Mouse (Mus musculus): ENCODE data around the gene Thtpa.

The Thtpa gene

GRCm38 (mm10) chr14:55094704-55095231, at the start of gene Thtpa:
TSS of gene Thtpa (plus strand) at chr14:55094784.
- peak; percentile 86 for DNase-seq

DNA sequence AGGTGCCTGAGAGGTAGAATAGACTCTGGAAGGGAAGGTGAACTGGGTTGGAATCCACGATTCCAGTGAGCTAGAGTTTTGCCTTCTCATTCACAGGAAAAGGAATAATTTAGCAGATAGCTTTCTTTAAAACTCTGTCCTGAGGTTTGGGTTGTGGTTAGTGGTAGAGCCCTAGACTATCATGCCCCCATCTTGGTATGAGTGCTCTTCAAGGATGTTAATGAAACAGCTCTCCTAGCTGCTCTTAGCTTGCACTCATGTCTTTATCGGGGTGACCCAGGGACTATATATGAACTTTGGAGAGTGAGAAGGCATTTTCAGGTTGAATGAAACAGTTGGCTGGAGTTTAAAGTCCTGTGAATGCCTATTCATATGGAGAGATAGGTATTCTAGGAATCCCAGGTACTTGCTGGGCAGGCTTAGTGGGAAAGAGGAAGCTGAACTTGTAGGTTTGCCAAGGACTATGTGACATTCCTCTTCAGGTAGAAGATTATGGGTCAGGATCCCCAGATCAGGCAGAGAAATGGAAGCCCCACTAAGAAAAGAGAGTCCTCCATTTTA, 46.5 kb upstream of the Thtpa start:
- no peak for DNase-seq

- no peak for DNase-seq
These were observed 42.1 kb upstream of the Thtpa start for GRCm38 (mm10) chr14:55052496-55052895.

DNA sequence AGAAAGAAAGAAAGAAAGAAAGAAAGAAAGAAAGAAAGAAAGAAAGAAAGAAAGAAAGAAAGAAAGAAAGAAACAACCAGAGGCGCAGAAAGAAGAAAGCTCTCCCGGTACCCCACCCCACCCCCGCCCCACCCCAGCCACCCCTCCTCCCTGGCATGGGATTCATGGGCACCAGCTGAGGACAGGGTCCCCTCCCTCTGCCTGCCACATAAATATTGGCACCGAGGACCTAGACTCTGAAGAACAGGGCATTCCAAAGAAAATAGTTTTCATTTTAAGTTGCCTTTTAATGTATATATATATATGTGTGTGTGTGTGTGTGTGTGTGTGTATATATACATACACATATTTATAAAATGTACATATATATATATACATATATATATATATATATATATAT, 41.5 kb upstream of the Thtpa start:
- no peak for DNase-seq

DNA sequence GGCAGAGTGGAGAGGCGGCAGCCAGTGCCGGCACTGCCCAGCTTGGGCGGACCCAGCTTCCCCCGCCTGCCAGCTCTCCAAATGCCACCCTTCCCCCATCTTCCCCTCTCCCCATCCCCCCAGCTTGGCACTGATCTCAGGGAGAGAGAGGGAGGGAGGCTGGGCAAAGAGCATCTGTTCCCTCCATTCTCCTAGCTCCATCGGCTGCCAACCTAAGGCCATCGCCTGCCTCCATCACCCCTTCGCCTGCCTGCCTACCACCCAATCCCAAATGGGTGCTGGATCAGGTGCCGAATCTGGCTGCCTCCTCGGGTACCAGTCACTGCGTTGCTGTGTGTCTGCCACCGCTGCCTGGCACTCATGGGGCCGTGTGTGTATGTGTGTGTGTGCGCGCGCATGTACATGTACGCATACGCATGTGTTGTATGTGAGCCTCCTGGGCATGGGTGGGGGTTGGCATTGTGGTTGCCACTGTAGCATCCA, 40.8 kb upstream of the Thtpa start:
- peak; percentile 52 for DNase-seq

GRCm38 (mm10) chr14:55054191-55054749, 40.3 kb upstream of the Thtpa start:
- DNase-seq, result no peak

- peak; percentile 33 for DNase-seq
These were observed 39.3 kb upstream of the Thtpa start for GRCm38 (mm10) chr14:55055167-55055834.

DNA sequence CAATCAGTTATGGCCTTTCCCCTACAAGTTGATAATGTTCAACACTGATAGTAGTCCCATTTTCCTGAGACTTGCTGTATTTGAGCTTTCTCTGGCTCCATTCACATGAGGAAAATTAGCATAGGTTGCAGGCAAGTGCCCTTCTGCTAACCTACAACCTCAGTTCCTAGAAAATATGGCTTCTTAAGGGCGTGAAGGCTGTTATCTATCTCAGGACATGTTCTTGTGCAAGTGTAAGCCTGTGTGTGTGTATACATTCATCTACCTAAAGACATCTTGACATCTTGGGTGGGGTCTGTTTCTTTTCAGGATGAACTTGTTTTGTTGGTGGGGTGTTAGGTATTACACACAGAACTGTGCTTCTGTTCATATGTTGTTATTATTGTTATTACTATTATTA, 35.6 kb upstream of the Thtpa start:
- DNase-seq, result no peak

GRCm38 (mm10) chr14:55059931-55060330, 34.7 kb upstream of the Thtpa start:
- peak; percentile 63 for DNase-seq

- DNase-seq, result no peak
These were observed 32.7 kb upstream of the Thtpa start for GRCm38 (mm10) chr14:55061845-55062244.

DNA sequence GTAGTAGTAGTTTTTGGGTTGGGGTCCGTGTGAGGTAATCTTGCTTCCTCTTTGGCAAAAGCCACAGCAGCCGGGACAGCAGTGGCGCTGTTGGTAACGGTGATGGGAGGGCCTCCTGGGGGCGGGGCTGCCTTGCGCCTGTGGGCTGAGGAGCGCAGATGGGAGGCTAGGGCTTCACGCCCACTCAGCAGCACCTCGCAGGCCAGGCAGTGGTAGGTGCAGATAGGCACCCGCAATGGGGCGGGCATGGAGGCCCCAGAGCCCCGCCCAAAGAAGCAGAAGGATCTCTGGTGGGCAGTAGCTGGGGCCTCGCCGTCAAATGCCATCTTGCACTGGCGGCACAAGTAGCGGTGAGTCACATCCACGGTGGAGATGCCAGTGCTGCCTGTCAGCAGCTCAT, 32.0 kb upstream of the Thtpa start:
- no peak for DNase-seq

GRCm38 (mm10) chr14:55063117-55063516, 31.5 kb upstream of the Thtpa start:
- no peak for DNase-seq

- no peak for DNase-seq
These were observed 30.8 kb upstream of the Thtpa start for GRCm38 (mm10) chr14:55063581-55064381.

DNA sequence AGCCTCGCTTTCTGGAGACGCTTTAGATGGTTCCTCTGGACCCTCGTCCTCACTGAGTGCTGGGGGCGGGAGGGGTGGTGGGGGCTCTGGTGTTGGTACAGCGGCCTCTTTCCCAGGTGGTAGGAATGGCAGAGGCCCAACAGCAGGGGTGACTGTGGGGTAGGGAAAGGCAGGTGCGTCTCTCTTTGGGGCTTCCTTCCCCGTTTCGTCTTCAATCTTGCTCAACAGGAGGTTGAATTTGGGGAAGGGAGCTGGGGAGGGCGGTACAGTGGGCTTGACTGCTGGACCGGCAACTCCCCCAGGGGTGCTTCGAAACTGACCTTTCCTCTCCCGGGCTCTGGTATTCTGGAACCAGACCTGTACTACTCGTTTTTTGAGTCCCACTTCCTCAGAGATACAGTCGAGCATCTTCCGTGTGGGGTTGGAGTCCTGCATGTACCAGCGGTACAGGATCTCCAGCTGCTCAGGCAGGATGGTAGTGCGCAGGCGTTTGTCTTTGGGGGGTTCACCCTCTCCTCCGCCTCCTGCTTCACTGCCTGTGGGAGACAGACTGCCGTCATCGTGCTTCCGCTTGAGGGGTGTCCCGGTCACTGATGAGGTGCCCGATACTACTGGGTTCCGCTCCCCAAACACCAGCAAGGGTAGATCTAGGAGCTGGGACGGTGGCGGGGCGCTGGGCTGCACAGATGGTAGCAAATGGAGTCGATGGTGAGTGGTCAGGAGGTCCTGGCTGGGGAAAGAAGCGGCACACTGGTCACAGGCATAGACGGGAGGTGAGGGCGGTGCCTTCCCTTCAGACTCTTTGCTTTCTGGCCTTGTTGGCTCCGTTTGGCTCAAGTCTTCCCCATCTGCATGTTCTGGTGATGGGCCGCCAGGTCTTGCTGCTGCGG, 29.9 kb upstream of the Thtpa start:
- no peak for DNase-seq

GRCm38 (mm10) chr14:55065391-55065790, 29.2 kb upstream of the Thtpa start:
- no peak for DNase-seq

DNA sequence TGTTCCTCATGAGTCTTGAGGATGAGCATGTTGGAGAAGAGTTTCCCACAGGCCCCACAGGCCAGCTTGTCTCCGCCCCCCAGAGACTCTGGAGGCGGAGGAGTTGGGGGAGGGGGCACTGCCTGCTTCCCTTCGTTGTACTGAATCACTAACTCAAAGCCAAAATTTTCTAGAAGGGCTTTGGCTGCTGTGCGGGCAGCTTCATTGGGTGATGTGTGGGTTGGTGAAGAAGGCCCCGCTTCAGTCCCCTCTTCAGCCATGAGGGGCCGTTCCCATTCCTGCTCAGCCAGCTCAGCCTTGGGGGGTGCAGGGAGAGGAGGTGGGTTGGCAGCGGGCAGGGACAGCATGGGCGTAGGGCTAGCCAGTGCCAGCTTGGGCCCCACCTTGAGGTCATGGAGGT, 28.5 kb upstream of the Thtpa start:
- no peak for DNase-seq

DNA sequence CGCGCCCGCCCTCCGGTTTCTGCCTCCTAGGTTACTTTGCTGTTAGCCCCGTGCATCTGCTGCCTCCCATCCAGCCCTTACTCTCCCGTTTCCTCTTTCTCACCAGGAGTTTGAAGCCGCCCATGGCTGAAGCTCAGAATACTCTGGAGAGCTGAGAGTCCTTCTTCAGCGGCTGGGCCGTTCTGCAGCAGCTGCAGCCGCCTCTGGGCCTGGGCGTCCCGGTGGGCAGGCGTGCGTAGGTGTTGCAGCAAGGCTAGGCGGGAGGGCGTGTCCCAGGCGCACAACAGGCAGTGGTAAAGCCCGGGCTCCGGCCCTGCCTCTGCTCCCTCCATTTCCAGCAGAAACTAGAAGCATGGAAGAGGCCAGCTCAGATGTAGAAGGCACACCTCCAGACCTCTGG, 22.8 kb upstream of the Thtpa start:
- no peak for DNase-seq

- DNase-seq, result no peak
These were observed 20.2 kb upstream of the Thtpa start for GRCm38 (mm10) chr14:55074416-55074815.

DNA sequence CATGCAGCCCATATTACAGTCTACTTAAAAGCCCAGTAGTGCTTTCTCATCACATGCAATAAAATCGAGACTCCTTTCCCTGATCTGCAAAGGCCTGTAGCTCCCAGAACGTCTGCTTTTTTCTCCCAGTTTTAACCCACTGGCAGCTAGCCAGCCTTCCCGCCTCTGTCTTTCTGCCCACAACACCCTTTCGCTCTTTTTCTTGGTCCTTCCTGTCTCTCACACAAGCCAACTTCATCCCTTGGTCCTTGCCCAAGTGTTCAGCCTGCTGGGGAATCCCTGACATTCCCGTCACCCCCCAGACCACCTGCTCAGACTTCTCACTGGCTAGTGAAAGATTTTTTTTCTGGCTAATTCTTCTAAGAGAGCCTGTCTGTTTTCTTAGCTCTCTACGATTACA, 18.4 kb upstream of the Thtpa start:
- no peak for DNase-seq

DNA sequence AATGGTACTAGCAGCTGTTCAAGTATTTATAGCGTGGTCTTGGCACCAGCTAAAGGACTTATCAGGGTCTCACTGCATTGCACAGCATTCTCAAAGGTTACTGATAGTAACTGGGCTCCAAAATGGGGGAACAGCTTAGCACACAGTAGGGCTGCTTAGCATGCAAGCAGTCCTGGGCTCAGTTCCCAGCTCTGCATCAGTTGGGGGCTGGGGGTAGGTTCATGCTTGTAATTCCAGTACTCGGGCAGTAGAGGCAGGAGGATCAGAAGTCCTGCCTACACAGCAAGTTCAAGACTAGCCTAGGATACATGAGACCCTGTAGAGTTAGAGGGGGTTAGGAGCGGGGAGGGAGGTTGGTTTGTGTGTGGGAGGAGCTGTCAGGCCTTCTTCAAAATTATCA, 17.6 kb upstream of the Thtpa start:
- no peak for DNase-seq

DNA sequence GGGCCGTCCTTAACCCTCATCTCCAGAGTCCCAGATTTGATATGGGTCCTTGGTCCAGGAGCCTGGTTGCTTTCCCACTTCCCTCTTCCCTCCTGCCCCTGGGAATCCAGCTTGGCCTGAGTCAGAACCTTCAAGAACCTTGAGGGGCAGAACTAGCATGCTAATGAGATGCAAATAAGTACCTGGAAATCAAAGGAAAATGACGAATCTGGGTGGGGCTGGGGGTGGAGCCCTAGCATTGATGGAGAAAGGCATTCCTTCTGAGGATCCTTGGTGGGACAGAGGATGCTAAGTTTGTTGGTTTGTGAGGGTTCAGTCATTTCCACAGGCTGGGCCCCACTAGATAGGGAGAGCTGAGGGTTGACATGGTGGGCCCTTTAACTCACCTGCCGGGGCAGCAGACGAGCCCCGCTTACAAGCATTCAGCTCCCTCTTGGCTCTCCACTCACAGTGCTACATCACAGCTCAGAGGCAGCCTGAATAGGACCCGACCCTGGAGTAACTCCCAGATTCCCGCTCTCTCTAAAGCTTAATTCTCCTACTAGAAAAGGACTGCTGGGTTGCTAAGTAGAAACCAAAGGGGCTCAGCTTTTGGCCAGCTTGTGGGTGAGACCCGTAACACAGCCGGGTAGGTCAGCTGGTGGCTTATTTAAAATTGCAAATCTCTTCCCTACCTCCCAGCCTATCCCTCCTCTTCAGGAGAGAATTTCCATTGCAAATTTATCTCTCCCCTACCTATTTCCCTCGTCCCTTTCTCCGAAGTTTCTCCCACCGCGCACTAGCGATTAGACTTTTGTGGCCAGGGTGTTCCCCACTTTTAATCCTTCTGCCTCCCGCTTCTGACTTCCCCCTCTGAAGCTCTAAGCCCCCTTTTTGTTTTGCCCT, 16.9 kb upstream of the Thtpa start:
- no peak for DNase-seq

Data from kidney, adult 9 months (tissue).